Mouse (Mus musculus) liver, embryonic 15.5 days (tissue): ENCODE measurements around the gene Adap1. TPM values are rescaled to one million over a fixed set of nuclear protein-coding genes. Genes with fewer than 3 reads are reported as not detected.

Experiments used
- ATAC-seq: fragments of 200-750 bp; cut with Nextera tagmentation; 2 replicates; pipeline ENCODE4 v1.8.0; 2017; ENCODE audit warnings: moderate number of reproducible peaks, mild to moderate bottlenecking, moderate library complexity; ENCODE audit not compliant: insufficient read depth
- H3K27ac ChIP-seq: fragments of 300-500 bp; sonication (generic); replicated peaks from 2 replicates; pipeline ENCODE4 v1.5.1; 2015; ENCODE audit warnings: mild to moderate bottlenecking, inconsistent platforms
- H3K27me3 ChIP-seq: fragments of 300-500 bp; sonication (generic); 2 replicates; pipeline ENCODE4 v1.6.1; 2015; ENCODE audit warnings: mild to moderate bottlenecking, inconsistent platforms
- H3K36me3 ChIP-seq: fragments of 300-500 bp; sonication (generic); replicated peaks from 2 replicates; pipeline ENCODE4 v1.6.1; 2015; ENCODE audit warnings: moderate library complexity, mild to moderate bottlenecking, inconsistent platforms
- H3K4me1 ChIP-seq: fragments of 300-500 bp; sonication (generic); replicated peaks from 2 replicates; pipeline ENCODE4 v1.6.1; 2015; ENCODE audit warnings: inconsistent platforms
- H3K4me2 ChIP-seq: fragments of 300-500 bp; sonication (generic); 2 replicates; pipeline ENCODE4 v1.6.1; 2015; ENCODE audit warnings: moderate library complexity, mild to moderate bottlenecking, inconsistent platforms
- H3K4me3 ChIP-seq: fragments of 300-500 bp; sonication (generic); replicated peaks from 2 replicates; pipeline ENCODE4 v1.5.1; 2015; ENCODE audit warnings: mild to moderate bottlenecking, inconsistent platforms
- H3K9ac ChIP-seq: fragments of 300-500 bp; sonication (generic); 2 replicates; pipeline ENCODE4 v1.6.1; 2015; ENCODE audit warnings: moderate library complexity, mild to moderate bottlenecking, inconsistent platforms
- H3K9me3 ChIP-seq: fragments of 300-500 bp; sonication (generic); replicated peaks from 2 replicates; pipeline ENCODE4 v1.6.1; 2016; ENCODE audit warnings: inconsistent platforms
- WGBS: fragments of 180-500 bp; shearing (Covaris S2); methylation state at CpG from one replicate; pipeline ENCODE4 v1.1.7; 2015; ENCODE audit warnings: mixed read lengths; ENCODE audit not compliant: insufficient replicate concordance; 5-methylcytosine and 5-hydroxymethylcytosine counted together
- polyA plus RNA-seq: library from polyadenylated mRNA; unstranded; fragments of >200 nt; fragmentation: Nextera tagmentation; extraction: Ambion mirVana; gene quantifications from 2 replicates; pipeline ENCODE4 v1.2.1, GENCODE M21; 2015

Gene Adap1
- polyA plus RNA-seq, 1 experiment from 2014 or later = 4.3 TPM

DNA sequence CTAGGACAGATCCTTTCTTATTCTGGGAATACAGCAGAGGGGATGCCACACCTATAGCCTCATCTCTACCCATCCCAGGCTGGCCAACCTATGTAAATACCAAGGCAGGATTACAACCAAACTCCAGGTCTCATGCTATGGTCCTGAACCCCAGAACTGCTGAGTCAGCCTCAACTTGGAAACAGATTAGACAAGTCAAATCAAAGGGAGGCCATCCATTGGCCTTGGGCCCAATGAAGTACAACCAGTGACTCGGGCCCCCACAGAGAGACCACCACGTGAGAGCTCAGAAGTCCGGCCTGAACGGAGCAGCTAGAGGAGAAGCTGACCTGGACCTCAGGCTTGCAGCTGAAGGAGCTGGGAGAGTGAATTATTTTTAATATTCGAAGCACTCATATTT is 27.7 kb downstream of the Adap1 start:
- no peak for ATAC-seq
- no peaks in the 10 kb centered on the region for H3K27me3 ChIP-seq
- 58% methylated on average over 5 of the region's 5 CpGs for WGBS
- no peak overlapping the region for H3K9ac ChIP-seq
- H3K27ac ChIP-seq = no peak overlapping the region
- H3K4me1 ChIP-seq = peaks cover 14% of the 10 kb centered on the region; the same call in 1 of the 2 replicates
- no peaks in the 10 kb centered on the region for H3K9me3 ChIP-seq
- no peak overlapping the region for H3K4me2 ChIP-seq
- no peak overlapping the region for H3K4me3 ChIP-seq
- no peaks in the 10 kb centered on the region for H3K36me3 ChIP-seq

DNA sequence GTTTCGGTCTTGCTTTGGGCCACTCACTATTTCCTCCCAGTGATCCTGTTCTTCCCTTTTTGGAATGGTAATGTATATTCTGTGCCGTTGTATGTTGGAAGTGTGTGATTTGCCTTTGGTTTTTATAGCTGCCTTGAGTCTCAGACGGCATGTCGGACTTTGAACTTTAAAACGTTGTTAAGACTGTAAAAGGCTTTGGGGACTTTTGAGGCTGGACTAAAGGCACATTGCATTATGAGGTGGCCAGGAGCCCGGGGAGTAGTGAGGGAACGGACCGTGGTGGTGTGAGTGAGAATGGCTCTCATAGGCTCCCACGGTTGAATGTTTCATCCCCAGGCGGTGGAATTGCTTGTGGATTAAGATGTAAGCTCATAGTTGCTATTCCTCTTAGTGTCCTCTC is 28.3 kb downstream of the Adap1 start:
- Histone ChIP-seq H3K9me3 (no peaks in the 10 kb centered on the region), H3K36me3 (no peaks in the 10 kb centered on the region), H3K27ac (no peak overlapping the region), H3K4me2 (no peak overlapping the region), H3K4me3 (no peak overlapping the region), H3K9ac (no peak overlapping the region), H3K27me3 (no peaks in the 10 kb centered on the region), H3K4me1 (peaks cover 14% of the 10 kb centered on the region; the same call in 1 of the 2 replicates)
- 73% methylated on average over 10 of the region's 10 CpGs for WGBS
- no peak for ATAC-seq

DNA sequence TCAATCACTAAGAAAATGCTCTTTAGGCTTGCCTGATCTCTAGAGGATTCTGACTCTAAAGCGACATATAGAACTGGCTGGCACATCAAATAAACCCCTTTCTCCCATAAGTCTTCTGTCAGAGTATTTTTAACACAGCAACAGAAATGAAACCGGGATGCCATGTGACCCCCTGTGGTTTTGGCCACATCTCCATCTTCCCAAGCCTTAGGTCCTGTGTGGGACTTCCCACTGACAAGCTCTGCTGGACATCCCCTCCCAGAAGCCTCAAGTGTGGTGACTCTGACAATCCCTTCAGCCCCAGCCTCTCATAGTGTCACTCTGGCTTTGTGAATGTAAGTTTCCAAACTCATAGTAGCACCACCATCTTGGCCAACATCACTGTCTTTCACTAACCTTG is 31.3 kb downstream of the Adap1 start:
- H3K9ac ChIP-seq = no peak overlapping the region
- WGBS = 55% methylated on average over 2 of the region's 2 CpGs
- no peaks in the 10 kb centered on the region for H3K36me3 ChIP-seq
- no peak overlapping the region for H3K4me2 ChIP-seq
- H3K4me1 ChIP-seq = peaks cover 5% of the 10 kb centered on the region; the same call in 1 of the 2 replicates
- no peaks in the 10 kb centered on the region for H3K27me3 ChIP-seq
- no peak for ATAC-seq
- H3K9me3 ChIP-seq = no peaks in the 10 kb centered on the region
- H3K27ac ChIP-seq = no peak overlapping the region
- no peak overlapping the region for H3K4me3 ChIP-seq

DNA sequence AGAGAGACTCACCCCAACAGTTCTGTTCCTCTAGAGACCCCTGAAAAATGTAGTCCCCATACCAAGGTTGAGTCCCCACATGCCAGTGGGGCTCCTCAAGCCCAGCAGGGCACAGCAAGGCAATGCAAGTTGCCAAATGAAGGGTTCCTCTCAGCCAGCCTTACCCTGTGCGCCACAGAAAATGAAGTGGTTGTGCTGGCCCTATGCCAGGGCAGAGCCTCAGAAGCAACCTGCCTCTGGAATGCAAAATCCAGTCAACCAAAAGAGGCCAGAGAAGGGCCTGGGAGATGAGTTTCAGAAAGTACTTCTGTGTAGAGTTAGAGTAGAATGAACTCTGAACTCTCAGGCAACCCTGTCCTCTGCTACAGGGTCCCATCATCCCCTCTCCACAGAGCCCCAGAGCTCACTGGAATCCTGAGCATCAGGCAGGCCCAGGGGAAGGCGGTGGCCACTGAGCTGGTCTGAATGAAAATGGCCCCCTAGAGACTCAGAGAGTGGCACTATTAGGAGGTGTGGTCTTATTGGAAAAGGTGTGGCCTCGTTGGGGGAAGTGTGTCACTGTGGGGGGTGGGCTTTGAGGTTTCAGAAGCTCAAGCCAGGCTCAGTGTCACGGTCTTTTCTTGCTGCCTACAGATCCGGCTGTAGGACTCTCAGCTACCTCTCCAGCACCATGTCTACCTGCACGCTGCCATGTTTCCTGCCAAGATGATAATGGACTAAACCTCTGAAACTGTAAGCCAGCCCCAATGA is 33.4 kb downstream of the Adap1 start:
- ATAC-seq = no peak
- H3K9ac ChIP-seq = no peak overlapping the region

DNA sequence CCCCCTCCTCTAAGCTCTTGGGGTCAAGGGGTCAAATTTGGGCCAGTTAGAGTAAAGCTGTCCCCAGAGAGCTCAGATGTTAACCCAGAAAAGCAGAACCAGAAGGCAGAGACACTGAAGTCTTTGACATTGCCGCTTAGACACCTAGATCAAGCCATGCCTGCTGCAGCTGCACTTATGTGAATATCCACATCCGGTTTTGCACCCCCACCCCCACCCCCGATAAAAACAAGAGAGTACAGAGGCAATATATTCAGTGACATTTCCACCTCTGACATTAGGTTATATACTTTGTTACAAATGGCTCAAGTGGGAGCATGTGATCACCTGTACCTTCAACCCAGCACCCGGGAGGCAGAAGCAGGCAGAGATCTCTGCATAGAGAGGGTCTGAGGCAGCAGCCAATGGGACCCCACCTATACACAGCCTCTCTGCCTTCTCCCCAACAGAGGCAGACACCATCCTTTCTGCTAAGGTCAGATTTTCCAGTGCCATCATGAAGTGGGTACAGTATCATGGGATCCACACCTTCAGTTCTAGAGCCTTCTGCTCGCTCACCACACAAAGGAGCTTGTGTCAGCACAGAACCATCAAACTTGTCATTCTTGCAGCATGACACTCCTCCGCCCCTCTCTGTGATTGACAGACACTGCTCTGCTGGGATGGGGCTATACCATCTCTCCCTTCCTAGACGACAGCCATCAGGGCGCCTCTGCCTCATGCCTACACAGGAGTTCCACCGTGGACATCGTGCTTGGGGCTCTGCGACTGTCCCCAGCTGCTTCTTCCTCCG is 34.8 kb downstream of the Adap1 start:
- H3K27me3 ChIP-seq = no peaks in the 10 kb centered on the region
- 71% methylated on average over 12 of the region's 12 CpGs for WGBS
- H3K9ac ChIP-seq = no peak overlapping the region
- peaks cover 32% of the 10 kb centered on the region for H3K4me1 ChIP-seq
- H3K36me3 ChIP-seq = no peaks in the 10 kb centered on the region
- no peaks in the 10 kb centered on the region for H3K9me3 ChIP-seq
- no peak overlapping the region for H3K4me3 ChIP-seq
- H3K27ac ChIP-seq = no peak overlapping the region
- H3K4me2 ChIP-seq = no peak overlapping the region
- no peak for ATAC-seq

More for the DNA sequence above, 33.4 kb downstream of the Adap1 start:
- Histone ChIP-seq H3K27ac (no peak overlapping the region), H3K36me3 (no peaks in the 10 kb centered on the region), H3K27me3 (no peaks in the 10 kb centered on the region), H3K4me1 (peaks cover 19% of the 10 kb centered on the region), H3K4me3 (no peak overlapping the region), H3K4me2 (no peak overlapping the region), H3K9me3 (no peaks in the 10 kb centered on the region)
- 65% methylated on average over 6 of the region's 6 CpGs for WGBS

DNA sequence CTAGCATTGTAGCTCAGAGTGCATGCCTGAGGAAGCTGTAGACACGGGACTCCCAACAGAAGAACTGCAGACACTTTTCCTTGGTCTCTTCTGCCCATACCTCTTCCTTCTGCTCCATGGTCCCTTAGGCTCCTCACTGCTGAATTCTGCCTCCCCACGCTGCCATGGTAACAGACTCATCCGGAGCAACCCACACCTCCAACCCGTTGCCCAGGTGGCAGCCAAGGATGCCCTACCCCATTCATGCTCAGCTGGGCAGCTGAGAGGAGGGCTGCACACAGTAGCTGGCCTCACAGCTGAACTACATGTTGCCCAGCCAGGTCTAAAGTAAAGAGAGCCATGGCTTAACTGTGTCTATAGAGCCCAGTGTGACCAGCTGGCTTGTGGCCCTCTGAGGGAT is 36.8 kb downstream of the Adap1 start:
- Histone ChIP-seq H3K27ac (peak overlapping the region; percentile 68; the same call in 1 of the 2 replicates), H3K4me2 (no peak overlapping the region), H3K36me3 (no peaks in the 10 kb centered on the region), H3K27me3 (no peaks in the 10 kb centered on the region), H3K9me3 (no peaks in the 10 kb centered on the region), H3K9ac (no peak overlapping the region), H3K4me3 (no peak overlapping the region), H3K4me1 (peaks cover 45% of the 10 kb centered on the region)
- ATAC-seq = no peak
- WGBS = 51% methylated on average over 4 of the region's 4 CpGs

DNA sequence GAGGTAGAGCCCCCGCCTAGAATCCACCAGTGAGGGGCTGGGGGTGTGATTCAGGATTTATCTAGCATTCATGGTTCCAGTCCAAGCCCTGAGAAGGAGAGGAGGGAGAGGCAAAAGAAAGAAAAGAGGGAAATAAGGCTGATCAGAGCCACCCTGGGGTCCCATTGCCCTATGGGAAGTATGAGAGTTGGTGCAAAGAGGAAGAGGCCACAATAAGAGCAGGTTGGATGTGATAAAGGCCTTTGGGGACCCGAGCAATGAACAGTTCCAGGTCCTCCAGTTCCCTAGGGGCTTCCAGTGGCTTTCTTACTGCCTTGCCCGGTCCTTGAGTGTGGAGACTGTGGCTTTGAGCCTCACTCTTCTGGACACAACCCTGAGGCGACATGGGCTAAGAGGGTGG is 37.6 kb downstream of the Adap1 start:
- Histone ChIP-seq H3K4me1 (peaks cover 46% of the 10 kb centered on the region), H3K9me3 (no peaks in the 10 kb centered on the region), H3K27ac (peak overlapping the region; percentile 68), H3K36me3 (no peaks in the 10 kb centered on the region), H3K4me2 (no peak overlapping the region), H3K27me3 (no peaks in the 10 kb centered on the region), H3K9ac (no peak overlapping the region), H3K4me3 (no peak overlapping the region)
- 48% methylated on average over 4 of the region's 4 CpGs for WGBS
- ATAC-seq = no peak

DNA sequence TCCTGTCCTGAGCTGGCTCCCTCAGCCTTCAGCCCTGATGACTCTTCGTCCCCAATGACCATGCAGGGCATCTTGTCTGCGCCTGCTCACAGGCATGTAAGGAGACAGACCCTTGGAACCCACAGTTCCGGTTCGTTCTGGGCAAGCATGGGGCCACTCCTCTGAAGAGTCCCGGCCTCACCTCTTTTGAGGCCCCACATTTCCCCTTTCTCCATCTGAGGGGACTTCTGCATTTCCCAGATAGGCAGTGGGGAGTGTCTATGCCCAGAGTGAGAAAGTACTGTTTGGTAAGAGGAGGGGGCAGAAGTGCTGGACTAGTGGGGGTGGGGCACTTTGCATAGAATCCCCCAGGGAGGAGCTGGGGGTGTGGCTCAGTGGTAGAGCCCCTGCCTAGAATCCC is 38.3 kb downstream of the Adap1 start:
- H3K4me2 ChIP-seq = peak overlapping the region; percentile 23
- H3K27ac ChIP-seq = peak overlapping the region; percentile 72
- peak; percentile 63 for ATAC-seq
- no peak overlapping the region for H3K4me3 ChIP-seq
- H3K36me3 ChIP-seq = no peaks in the 10 kb centered on the region
- H3K9ac ChIP-seq = no peak overlapping the region
- H3K9me3 ChIP-seq = no peaks in the 10 kb centered on the region
- H3K4me1 ChIP-seq = peaks cover 51% of the 10 kb centered on the region
- WGBS = 7% methylated on average over 5 of the region's 5 CpGs
- no peaks in the 10 kb centered on the region for H3K27me3 ChIP-seq

DNA sequence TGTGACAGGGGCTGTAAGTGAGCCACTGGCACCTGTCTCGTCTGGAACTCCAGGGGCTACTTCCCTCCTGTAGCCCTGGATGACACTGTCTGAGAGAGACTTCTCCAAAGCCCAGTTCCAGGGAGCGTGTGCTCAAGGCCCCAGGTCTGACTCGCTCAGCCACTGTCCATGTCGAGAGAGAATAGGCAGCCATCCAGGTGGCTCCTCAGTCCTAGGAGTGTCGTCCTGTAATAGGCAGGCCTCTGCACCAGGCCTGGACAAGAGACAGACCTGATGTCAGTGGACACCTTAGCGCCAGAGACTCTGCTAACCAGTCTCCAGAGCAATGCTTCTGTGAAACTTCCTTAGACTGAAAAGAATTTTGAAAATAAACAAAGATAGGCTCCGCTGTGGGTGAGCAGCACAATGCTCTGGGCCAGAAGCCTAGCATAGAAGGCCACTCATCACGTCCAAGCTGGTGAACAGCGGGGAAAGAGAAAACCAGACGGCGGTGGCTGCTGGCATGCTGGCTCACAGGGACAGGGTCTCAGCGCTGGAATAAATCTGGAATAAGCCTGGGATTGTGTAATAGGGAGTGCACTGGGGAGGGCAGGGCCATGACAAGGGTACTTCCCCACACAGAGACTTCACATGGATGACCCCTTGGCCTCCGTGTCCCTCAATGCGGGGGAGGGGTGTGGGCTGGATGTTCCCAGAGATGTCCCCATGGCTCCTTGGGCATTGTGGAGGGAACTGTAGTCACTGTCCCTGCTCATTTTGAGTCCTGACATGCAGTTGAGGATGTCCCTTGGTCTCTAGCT is 39.1 kb downstream of the Adap1 start:
- Histone ChIP-seq H3K27me3 (no peaks in the 10 kb centered on the region), H3K9ac (no peak overlapping the region), H3K9me3 (no peaks in the 10 kb centered on the region), H3K4me3 (no peak overlapping the region), H3K27ac (peak overlapping the region; percentile 72), H3K4me2 (peak overlapping the region; percentile 23), H3K4me1 (peaks cover 49% of the 10 kb centered on the region), H3K36me3 (no peaks in the 10 kb centered on the region)
- peak; percentile 13; the same call in 1 of the 2 replicates for ATAC-seq
- 50% methylated on average over 14 of the region's 14 CpGs for WGBS

DNA sequence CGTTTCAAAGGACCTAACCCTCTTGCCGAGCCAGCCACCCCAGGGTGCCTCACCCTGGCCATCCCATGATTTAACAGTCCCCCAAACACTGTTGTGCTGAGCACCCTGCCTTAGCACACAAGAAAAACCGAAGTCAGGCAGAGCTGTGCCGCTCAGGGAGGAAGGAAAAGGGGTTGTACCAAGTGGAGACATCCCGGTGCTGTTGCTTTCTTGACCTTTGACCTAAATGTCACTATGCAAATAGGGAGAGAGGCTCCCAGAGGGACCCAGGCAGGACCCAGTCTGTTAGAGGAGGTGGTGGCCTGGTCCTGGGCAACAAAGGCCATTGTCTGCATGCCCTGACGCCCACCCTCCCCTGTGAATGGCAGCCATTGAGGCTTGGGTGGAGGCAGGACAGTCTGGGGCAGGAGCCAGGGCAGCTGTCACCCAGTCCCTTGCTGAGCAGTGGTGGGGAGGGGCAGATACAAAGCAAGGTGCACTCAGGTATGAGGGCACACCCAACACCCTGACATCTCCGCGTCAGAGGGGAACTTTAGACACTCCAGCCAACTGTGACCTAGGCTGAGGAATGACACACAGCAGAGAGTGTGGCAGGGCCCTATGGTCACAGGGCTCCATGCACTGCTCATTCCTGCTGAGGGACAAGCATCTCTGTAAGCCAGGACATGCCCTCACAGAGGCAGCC is 39.9 kb downstream of the Adap1 start:
- no peak overlapping the region for H3K9ac ChIP-seq
- no peaks in the 10 kb centered on the region for H3K27me3 ChIP-seq
- H3K4me1 ChIP-seq = peaks cover 49% of the 10 kb centered on the region
- 36% methylated on average over 8 of the region's 8 CpGs for WGBS
- no peak overlapping the region for H3K4me3 ChIP-seq
- no peak overlapping the region for H3K4me2 ChIP-seq
- H3K9me3 ChIP-seq = no peaks in the 10 kb centered on the region
- peak overlapping the region; percentile 15; the same call in 1 of the 2 replicates for H3K27ac ChIP-seq
- no peak; the same call in 1 of the 2 replicates for ATAC-seq
- H3K36me3 ChIP-seq = no peaks in the 10 kb centered on the region
